Mouse (Mus musculus) layer of hippocampus, adult 18-20 months (tissue): ENCODE measurements around the gene Arrb1. TPM values are rescaled to one million over a fixed set of nuclear protein-coding genes. Genes with fewer than 3 reads are reported as not detected.
"Not testable (repeated sequence)": the region's sequence is repeated elsewhere in the genome, so short reads cannot be mapped to it uniquely, and the experiment has no call there.

Experiments
- DNase-seq, 2 experiments: peaks; one replicate each; pipeline ENCODE4 v3.0.0; 2022; ENCODE audit warnings: low spot score in 2 of 2
- long read RNA-seq: library from polyadenylated mRNA; stranded (forward); transcript quantifications from one replicate; pipeline ENCODE4 v2.0.0, GENCODE M21; 2021
- total RNA-seq, 2 experiments: library from RNA; stranded (reverse); gene quantifications; 2 replicates each; pipeline ENCODE4 v1.2.3; 2021

The Arrb1 gene
- total RNA-seq: 100 to 1,000 TPM; 143 to 168 TPM
- long read RNA-seq, full-length matches to known transcripts: 7 of 73 reads
- long read RNA-seq, partial matches to known transcripts: 2 of 73 reads
- long read RNA-seq, other reads (novel, unspliced or antisense): 64 of 73 reads

DNA sequence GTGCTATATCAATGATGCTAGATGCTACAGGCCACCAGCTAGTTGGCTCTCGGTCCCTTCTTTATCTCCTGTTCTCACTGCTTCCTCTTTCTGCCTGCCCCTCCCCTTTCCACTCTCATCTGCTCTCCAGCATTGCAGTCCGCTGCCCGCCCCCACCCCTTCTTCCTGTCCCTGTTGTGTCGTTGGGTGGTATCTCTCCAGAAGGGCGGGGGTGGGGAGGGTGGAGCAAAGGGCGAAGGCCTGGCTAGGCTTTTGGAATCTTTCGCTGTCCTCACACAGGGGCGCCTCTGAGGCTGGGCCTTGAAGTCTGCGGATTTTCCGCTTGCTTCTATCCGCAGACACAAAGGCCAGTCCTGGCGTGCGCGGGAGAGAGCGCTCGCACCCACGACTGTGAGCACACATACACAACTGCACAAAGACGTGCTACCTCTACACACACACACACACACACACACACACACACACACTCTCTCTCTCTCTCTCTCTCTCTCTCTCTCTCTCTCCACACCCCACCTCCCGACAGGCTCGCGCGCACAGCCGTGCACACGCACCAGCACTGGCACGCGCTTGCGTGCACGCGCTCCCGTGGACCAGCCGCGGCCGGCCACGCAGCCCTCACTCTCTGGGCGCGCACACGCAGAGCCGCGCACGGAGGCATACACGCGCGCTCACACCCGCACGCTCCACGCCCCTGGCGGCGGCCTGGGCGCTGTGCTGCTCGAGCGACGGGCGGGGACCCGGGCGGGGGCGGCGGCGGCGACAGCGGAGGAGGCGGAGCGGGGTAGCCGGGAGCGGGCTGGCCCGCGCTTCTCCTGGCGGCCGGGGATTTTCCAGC lies at the start of gene Arrb1:
Arrb1 (plus strand) TSS at position 566 of the 835 bp plus-strand sequence.
- peak; percentile 79 to 87 for DNase-seq

DNA sequence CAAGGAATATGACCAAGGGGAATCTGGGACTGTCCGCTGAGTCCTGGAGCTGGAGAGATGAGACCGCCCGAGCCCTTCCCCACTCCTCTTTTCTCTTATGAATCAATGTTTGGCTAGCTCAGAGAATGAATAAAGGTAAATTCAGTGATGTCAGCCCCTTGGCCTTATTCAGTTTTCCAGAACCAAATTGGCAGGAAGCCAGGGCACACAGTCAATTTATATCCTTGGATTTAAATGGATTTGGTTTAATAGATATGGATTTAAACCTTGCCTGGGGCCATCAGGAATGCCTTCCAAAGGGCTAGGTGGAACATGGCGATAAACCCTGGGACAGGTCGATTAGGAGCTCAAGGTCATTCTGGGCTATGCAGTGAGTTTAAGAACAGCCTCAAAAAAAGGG lies 45.6 kb upstream of the Arrb1 start:
- DNase-seq: no peak

DNA sequence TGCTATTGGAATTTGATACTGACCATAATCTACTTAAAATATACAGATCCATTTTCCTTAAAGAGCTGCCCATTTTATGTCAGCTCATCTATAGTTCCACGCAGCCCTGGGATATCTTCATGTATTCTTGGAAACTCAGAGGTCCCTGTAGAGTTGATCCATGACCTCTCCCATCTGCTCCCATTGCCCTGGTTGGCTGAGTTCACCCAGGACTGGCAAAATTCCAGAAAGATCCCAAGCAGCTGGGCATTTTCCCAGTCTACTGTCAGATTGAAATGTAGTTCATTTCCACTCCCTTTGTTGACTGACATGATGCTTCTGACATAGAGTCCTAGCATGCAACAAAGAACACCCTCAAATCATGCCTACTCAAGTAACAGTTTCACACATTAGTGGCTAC lies 36.1 kb upstream of the Arrb1 start:
- DNase-seq: no peak

DNA sequence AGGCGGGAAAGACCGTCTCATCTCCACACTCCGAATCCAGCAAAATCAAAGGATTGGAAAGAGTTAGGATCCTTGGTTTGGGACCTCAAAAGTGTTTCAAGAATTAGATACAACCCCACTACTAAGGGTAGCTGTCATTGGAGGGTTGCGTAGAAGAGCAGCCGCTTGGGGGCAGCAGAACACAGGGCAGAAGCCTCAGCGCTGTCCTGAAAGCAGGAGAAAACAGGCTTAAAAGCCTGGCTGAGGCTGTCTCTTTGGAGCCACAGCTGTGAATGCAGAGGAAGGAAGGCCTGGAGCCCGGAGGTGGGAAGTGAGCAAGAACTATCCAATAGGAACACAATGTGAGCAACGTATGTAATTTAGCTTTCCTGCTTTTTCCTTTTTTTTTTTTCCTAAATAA lies 35.1 kb upstream of the Arrb1 start:
- peak; percentile 76 to 91 for DNase-seq

DNA sequence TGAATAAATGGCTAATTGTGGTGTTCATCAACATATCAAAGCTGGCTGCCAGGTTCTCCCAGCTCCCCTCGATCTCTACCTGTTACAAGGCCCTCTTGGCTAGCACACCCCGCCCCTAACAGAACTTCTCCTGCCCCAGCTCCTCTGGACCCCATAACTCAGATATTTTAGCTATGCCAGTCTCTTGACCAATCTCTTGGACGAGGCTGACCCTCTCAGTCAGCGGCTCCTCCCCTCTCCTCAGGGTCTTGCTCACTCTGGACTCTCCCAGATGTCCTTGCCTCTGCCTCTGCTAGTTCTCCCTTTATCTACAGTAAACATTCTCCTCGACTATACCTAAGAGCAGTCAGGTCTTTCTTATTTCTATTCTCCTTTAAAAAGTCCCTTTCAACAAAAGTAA lies 34.6 kb upstream of the Arrb1 start:
- no peak for DNase-seq

DNA sequence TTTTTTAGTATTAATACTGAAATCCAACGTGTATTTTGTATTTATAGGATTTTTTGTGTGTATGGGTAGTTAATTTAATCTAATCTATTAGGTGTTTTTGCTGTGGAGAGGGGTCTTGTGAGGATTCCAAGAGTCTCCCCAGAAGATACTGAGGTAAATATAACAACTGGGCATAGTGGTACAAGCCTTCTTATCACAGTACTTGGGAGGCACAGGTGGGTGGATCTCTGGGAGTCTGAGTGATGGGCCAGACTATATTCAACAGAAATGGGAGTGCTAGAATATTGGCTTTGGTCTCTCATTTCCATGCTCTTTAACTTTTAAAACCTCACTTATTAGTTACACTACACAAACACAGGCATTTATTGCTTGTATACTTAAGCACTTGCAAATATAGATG lies 34.1 kb upstream of the Arrb1 start:
- DNase-seq: no peak

DNA sequence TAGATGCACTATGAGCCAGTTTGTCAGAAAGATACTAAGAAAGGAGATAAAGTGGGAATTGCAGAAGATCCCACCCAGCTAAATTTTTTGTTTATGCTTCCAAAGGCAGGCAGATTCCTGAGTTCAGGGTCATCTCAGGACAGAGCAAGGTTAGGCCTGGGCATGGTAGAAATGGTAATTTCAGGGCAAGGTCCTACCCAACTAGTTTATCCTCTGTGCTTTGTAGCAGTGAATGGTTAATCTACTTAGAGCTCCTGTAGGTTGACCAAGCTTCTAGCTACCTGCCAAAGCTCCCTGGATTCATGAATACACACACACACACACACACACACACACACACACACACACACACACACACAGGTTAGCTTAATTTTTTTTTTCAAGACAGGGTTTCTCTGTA lies 30.7 kb upstream of the Arrb1 start:
- no peak for DNase-seq

DNA sequence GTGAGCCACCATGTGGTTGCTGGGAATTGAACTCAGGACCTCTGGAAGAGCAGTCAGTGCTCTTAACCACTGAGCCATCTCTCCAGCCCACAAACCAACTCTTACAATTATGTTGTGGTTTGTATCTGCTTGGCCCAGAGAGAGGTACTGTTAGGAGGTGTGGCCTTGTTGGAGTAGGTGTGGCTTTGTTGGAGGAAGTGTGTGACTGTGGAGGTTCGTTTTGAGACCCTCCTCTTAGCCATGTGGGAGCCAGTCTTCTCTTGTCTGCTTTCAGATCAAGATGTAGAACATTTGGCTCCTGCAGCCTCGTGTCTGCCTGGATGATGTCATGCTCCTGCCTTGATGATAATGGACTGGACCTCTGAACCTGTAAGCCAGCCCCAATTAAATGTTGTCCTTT lies 27.1 kb upstream of the Arrb1 start:
- not testable (repeated sequence) for DNase-seq

DNA sequence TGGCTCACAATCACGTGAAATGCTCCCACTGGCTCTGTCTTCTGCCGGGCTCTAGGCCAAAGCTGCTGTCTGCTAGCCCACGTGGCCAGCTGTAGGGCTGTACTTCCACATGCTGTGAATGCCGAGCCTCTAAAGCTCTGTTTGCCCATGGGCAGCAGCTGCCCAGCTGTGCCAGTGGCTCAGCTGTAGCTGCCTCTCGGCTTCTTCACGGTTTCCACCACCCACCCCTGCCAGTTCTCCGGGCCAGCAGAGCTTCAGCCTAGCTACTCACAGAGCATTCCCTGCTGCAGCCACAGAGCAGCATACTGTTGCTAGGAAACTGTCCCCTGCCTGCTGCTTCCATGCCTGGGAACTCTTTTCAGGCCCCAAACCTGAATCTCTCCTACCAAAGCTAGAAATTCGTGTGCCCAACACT lies 25.2 kb upstream of the Arrb1 start:
- peak; percentile 65 to 76 for DNase-seq

DNA sequence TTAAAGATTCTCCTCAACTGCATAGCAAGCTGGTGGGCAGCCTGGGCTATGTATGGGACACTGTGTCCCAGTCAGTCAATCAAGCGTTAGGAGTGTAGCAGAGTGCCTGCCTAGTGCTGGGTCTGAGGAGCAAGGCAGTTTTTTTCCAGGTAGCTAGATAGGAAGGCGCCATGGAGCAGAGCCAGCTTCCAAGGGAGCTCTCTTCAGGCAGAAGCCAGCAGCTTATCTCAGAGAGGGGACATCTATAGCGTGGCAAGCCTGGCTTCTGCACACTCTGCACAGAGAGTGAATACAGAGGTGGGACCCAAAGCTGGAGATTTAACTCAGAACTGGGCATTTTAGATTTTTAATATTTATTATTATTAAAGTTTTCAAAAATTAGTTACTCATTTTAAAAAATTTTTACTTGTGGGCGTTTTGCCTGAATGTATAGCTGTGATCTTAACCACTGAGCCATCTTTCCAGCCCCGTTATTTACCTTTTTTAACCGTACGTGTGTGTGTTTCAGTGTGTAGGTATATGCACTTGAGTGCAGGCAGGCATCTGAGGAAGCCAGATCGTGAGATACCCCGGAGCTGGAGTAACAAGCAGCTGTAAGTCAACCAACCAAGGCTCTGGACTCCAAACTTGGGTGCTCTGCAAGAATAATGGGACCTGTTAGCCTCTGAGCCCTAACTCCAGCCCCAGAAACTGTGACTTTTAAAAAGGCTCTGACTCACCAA lies 19.0 kb upstream of the Arrb1 start:
- DNase-seq: no peak

DNA sequence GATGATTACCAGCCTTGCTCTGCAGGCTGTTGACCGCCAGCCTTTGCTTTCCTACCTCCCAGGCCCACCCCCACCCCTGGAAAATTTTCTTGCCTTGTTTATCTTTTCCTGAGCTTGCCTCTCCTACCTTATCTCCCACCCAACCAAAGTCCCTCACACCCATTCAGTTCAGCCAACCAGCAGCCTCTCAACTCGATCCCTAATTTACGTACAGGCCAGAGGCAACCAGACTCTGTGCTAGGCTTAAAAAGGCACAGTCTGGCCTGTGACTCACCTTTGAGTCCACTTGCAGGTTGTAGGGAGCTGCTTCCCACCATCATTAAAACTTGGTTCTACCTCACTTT lies 18.5 kb upstream of the Arrb1 start:
- DNase-seq: no peak

DNA sequence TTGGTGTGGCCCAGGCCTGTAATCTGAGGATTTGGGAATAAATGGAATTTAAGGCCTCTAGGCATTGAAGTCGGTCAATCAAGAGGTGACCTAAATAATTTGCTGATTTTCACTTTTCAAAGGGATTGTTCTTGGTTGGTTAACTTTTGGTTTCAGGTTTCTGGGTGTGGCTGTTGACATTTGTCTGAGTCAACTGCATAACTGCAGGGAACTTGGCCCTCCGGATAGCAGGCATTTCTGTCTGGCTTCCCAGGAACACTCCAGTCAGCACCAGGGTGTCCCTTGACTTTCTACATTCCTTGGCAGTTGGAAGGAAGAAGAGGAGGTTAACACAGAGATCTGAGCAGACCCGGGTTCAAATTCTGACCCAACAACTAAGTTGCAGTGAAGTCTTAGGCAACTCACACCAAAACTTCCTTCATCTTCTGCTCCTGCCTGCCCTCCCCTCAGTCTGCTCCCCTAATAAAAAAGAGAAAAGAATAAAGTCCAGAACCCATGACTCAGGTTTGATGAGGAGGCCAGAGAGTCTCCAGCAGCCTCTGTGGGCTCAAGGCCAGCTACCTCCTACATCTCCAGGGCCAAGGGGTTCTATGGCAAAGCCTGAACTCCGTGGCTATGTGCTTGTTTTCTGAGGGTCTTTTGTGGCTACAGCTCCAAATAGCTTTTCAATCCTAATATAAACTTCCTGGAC lies 16.2 kb upstream of the Arrb1 start:
- DNase-seq: no peak

DNA sequence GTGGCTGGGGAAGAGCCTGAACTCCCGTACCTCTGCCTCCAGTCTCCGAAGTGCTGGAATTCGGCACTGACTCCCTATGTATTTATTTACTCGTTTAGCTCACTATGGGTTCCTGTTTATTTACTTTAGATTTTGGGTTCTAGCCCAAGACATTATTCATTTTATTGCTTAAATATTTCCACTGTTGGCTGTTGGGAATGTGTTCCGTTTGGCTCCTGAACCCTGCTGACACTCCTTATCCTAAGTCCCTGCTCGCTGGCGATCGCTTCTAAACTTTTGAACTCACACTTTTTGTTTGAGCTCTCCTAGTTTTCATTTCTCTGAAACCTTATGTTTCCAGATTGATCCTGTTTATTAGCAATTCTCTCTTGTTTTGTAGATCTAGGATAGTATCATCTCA lies 12.1 kb upstream of the Arrb1 start:
- DNase-seq: no peak

DNA sequence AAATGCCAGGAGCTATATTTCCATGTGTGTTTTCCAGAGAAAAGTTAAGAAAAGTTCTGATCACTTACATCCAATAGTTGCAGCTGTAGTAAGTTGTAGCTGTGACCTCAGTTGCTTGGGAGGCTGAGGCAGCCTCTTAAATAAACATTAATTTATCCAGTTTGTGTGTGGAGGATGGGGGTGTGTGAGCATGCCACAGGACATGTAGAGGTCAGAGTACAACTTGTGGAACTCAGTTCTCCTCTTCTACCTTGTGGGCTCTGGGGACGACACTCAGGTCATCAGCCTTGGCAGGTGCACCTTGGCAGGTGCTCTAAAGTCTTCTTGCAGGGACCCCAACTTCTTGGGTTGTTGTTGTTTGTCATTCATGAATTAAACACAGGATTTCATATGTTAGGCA lies 11.4 kb upstream of the Arrb1 start:
- no peak for DNase-seq

DNA sequence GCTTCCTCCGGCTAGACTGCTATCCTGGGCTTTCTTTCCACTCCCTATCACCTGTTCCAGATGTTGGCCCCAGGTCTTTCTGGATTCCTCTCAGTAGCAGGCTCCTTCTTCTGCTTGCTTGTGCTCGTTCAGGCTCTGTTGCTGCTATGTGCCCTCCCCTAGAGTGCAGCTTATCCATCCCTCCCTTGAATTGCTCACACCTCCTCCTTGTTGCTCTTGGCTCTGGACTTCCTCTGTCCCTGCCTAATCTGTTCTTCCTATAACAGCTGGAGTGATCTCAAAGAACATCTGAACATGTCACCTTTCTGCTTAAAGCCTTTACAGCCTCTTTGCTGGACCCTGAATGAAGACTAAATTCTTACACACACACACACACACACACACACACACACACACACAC lies 6.7 kb upstream of the Arrb1 start:
- no peak for DNase-seq

DNA sequence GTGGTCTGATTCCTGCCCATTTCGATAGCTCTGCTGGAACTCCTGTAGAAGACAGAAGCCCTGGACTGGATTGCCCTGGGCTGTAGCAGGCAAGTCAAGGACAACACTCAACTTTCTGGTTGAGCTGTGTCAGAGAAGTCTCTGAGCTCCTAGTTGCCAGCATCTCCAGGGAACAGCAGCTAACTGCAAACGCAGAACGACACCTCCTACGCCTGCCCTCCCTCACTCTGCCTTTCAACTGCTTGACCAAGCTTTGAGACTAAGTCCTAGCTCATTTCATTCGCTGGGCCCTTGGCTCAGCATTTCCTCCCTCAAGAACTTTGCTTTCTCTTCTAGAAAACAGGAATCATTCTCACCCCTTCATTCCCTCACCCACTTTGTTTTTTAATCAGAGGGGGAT lies 5.9 kb upstream of the Arrb1 start:
- DNase-seq: no peak

DNA sequence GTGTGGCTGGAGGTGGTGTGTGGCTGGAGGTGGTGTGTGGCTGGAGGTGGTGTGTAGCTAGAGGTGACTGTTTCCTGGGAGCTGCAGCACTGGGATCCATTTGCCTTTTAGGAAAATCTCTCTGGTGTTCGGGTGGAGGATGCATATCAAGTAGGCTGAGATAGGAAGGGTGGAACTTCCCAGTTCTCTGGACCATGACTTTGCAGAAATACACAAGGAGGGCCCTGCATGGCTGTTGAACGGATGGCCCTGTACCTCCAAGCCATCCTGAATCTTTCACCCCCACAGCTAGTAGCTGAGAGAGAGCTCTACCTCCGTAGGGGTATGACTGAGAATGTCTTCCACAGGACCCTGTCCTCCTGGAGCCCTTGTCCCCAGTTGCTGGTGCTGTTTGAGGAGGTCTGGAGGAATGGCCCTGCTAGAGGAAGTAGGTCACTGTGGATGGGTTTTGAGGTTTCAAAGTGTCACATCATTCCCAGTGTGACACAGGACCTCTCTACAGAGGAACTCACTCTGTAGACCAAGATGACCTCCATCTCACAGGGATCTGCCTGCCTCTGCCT lies 3.8 kb upstream of the Arrb1 start:
- DNase-seq: no peak

DNA sequence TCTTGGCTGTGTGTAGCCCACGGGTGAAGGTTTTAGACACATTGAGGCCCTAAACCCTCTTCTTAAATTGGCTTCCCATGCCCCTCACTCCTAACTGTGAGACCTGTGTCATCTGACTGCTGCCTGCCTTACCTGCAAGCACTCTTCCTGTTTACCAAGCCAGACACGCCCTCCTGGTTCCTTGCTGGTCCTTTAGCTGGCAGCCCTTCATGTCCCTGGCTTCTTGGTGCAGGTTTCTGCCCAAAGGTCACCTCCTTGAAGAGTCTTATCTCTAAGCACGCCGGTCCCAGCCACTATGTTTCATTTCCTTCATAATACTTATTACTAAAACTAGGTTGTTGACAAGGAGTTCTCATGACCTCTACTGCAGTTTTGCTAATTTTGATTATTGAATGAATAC lies 2.7 kb upstream of the Arrb1 start:
- DNase-seq: no peak

DNA sequence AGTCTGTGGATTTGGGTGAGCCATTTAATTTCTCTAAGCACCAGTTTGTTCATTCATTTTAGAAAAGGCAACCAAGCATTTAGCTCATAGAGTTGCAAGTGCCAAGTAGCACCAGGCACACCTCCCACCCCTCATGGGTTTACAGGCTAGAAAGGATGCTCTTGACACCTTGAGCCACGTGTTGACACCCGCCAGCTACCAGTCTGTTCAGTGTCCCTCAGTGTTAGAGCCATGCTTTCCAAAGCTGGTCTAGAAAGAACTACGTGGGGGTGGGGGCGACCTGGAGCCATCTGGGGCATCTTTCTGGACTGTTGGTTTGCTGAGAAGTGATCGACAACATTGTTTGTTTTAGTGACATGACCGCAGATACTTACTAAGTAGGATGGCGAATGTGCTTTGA lies 1.7 kb upstream of the Arrb1 start:
- no peak for DNase-seq

DNA sequence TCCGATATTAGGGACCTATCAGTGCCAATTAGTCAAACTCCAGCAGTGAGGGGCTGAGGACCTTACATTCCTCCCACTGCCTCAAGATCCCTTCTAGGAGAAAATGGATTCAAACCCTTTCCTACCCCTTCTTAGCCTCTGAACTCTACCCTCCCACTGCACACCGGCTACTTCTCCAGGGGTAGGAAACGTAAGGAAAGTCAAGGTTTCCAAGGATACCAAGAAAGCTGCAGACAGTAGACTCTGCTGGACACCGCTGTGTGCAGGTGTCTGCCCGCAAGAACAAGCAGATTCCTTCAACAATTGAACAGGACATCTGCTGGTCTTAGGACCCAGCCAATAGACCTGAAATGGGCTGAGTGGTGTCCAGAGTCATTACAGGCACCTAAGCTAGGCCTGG lies 765 bp upstream of the Arrb1 start:
- no peak for DNase-seq

DNA sequence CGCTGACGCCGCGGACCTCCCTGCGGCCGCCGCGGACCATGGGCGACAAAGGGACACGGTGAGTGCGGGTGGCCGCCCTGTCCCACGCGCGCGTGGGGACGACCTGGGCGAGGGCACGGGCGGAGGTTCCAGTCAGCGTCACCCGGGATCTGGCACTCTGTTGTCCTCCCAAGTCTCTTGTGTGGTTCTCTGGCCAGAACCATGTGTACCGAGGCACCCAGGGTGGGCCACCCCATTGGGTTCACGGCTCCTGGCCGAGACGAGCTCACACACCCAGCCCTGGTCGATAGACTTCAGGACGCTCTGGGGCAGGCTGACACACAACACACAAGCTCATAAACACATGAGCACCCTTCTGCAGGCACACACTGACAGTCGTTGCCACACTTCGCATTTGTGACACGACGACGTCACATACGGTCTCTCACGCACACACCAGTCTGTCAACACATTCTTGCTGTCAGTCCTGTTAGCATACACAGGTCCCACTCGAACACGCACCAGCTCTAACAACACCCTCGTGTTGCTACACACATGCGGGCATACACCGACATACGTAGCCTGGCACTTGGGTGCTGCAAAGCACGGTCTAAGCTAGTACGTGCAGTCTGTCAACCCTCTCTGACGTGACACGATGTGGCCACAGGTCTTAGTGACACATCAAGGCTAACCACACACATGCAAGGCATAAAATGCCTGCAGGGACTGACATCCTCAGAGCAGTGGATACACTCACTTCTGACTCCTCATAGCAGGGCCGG lies 655 bp downstream of the Arrb1 start:
- peak in 1 of 2 experiments; percentile 56 for DNase-seq
